Mouse (Mus musculus): ENCODE measurements around the gene Dusp1. TPM values are rescaled to one million over a fixed set of nuclear protein-coding genes. Genes with fewer than 3 reads are reported as not detected.
A peak's percentile ranks its signal among the peaks of the same experiment; 100 is the strongest.

Dusp1 gene
- total RNA-seq, 2 experiments from 2014 or later: 28.4 to 33.2 TPM

DNA sequence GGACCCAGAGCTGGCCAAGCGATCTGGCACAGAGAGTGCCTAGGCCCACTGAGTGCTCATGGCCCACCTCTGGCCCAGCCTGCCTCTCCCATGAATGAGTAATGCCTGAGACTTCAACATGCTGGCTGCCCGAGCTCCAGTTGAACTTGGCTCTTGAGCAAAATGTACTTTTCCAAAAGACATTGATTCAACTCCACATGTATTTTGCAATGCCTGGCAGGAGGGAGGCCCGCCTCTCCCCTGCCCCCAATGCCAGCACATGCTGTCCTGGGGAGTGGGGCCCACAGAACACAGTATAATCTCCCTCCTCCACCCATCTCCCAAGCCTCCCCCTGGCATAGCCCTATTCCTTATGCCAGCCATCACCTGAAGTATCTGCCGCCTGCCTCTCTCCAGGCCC is 30.6 kb upstream of the Dusp1 start:
- DNase-seq (ENCODE audit: low spot score in 2 of 2): no peak
- intact Hi-C loops (cut with DNase I): no loop called here

DNA sequence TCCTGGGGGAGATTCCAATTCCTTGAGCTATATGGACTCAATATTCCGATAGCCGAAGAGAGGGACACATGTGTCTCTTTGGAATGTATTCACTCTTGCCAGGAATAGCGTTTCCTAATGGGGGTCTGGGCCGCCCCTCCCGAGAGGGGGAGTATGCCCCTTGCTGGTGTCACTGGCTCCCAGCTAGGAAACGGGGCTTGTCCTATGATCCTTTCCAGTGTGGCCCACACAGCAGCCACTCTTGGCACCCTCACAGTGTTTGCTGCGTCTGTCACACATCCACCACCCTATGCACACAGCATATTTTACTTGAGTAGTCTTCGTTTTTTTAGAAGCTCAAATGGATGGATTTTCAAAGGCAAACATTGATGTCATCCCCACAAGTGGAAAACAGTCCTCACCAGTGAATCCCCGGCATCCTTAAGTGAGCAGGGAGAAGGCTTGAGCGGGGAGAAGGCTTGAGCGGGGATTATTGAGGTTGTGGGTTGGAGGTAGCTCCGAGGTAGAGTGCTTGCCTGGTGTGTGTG is 26.1 kb upstream of the Dusp1 start:
- intact Hi-C loops (cut with DNase I): no loop called here
- no peak for DNase-seq (ENCODE audit: low spot score in 2 of 2)

GRCm38 (mm10) chr17:26584558-26585136 is 22.7 kb upstream of the Dusp1 start:
- peak in 1 of 2 experiments; percentile 23 for DNase-seq (ENCODE audit: low spot score in 2 of 2)
- intact Hi-C loops (cut with DNase I): no loop called here

GRCm38 (mm10) chr17:26584063-26584462 is 22.1 kb upstream of the Dusp1 start:
- intact Hi-C loops (cut with DNase I): no loop called here
- no peak for DNase-seq (ENCODE audit: low spot score in 2 of 2)

- intact Hi-C loops (cut with DNase I): no loop called here
- DNase-seq (ENCODE audit: low spot score in 2 of 2): no peak
Observed at GRCm38 (mm10) chr17:26583606-26584005, 21.7 kb upstream of the Dusp1 start.

GRCm38 (mm10) chr17:26583056-26583455 is 21.1 kb upstream of the Dusp1 start:
- no peak for DNase-seq (ENCODE audit: low spot score in 2 of 2)
- intact Hi-C loops (cut with DNase I): no loop called here

DNA sequence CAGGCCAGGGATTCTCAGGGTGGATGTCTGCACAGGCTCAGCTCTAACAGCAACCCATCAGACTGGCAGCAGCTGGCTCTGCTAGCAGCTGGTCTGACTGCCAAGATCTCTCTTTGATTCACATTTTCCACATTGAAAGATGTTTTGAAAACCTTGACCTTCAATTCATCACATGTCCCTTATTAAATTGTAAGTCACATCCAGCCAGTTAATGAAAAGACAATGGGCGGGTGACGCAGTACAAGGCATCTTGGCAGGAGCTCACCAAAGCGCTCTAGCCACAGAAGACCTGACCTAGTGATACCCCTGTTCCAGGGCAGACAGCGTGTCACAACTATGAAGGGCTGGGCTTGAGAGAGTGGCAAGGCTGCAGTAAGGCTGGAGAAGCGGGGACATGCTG is 20.4 kb upstream of the Dusp1 start:
- intact Hi-C loops (cut with DNase I): no loop called here
- DNase-seq (ENCODE audit: low spot score in 2 of 2): peak in 1 of 2 experiments; percentile 36

DNA sequence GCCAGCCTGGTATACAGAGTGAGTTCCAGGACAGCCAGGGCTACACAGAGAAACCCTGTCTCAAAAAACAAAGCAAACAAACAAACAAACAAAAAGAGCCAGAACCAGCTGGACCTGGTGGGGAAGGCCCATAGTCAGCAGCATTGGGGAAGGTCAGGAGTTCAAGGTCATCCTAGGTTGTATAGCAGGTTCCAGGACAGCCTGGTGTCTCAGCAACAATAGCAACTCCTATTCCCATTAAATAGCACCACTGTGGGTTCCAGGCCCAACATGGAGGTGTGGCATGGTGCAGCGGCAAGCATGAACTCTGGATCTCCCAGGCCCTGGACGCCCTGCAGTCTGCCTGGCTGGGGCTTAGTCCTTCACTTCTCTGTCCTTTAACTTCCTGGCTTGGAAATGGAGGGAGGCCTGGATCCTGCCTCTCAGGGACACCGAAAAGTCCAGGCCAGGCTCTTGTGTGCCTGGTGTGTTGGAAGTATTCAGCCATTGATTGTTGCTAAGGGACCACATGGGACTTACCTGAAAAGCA is 19.0 kb upstream of the Dusp1 start:
- intact Hi-C loops (cut with DNase I): no loop called here
- no peak for DNase-seq (ENCODE audit: low spot score in 2 of 2)

- DNase-seq (ENCODE audit: low spot score in 2 of 2): no peak
- intact Hi-C loops (cut with DNase I): no loop called here
Observed at GRCm38 (mm10) chr17:26579396-26579795, 17.5 kb upstream of the Dusp1 start.

GRCm38 (mm10) chr17:26578771-26579170 is 16.8 kb upstream of the Dusp1 start:
- DNase-seq (ENCODE audit: low spot score in 2 of 2): no peak
- intact Hi-C loops (cut with DNase I): no loop called here

GRCm38 (mm10) chr17:26578162-26578561 is 16.2 kb upstream of the Dusp1 start:
- intact Hi-C loops (cut with DNase I): no loop called here
- DNase-seq (ENCODE audit: low spot score in 2 of 2): no peak

DNA sequence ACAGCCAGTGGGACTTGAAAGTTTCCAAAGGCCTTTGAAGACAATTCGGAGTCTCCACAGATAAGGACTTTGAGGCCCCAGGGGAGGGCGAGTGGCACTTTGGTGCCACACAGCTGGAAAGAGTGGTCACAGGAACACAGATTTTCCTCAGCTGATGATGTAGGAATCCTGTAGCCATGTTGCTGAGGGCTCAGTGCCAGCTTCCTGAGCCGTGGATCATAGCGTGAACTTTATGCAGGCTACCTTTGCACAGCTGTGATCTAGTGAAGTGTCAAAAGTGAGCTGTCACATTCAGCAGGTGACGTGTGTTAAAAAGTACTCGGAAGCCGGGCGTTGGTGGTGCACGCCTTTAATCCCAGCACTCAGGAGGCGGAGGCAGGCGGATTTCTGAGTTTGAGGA is 15.4 kb upstream of the Dusp1 start:
- no peak for DNase-seq (ENCODE audit: low spot score in 2 of 2)
- intact Hi-C loops (cut with DNase I): no loop called here

GRCm38 (mm10) chr17:26576833-26577232 is 14.9 kb upstream of the Dusp1 start:
- no peak for DNase-seq (ENCODE audit: low spot score in 2 of 2)
- intact Hi-C loops (cut with DNase I): no loop called here

DNA sequence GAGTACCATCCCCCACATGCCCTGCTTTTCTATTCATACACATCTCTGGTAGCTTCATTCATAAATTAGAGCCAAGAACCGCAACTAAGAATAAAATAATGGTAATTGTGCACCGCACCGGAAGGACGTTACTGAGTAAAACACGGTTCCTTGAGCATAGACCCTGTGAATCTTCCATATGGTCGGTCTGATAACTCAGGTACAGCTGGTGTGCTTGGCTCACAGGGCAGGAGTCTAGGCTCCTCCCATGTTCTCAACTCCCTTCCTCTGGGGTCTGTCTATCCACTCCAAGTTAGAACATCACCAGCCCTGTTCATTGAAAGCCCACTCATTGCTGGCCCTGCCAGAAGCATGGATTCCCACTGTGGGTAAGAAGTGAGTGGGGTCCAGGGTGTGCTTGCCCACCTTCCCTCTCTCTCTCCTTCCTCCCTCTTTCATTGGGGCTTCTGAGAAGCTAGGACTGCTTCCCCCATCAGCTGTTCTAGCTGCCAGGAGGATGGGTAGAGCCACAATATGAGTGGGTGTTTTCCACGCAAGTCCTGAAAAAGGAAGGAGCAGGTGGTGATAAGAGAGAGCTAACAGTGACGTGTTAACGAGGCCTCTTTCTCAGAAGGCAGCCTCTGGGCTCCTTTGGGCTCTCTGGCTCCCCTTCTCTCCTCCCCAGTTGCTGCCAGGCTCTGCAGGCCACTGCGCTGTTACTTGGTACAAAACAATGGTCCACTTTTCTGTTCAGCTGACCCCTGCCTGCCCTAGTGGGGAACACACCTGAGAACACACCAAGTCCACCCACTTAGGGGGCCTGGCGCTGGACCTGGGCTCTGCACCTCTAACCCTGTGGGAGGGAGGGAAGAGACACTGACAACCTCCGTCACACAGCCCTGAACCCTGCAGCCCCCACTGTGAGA is 14.1 kb upstream of the Dusp1 start:
- intact Hi-C loops (cut with DNase I): no loop called here

DNA sequence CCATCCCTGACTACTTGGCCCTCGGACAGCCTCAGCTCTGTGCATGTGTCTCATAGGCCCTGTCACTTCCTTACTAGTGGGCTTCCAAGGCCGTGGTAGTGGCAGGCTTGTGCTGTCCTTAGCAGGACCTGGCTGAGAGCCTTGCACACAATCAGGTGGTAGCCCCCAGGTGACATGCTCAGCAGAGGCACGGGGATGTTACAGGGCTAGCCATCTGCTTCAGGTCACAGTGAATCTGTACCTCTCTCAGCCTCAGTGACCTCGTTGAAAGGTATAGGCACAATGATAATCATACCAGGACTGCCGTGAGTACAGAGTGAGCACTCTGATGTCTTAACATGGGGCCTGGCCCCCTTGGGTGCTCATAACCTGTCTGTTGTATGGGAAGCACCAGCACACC is 12.8 kb upstream of the Dusp1 start:
- no peak for DNase-seq (ENCODE audit: low spot score in 2 of 2)
- intact Hi-C loops (cut with DNase I): no loop called here

More for the DNA sequence above, 14.1 kb upstream of the Dusp1 start:
- DNase-seq (ENCODE audit: low spot score in 2 of 2): peak; percentile 56 to 65

DNA sequence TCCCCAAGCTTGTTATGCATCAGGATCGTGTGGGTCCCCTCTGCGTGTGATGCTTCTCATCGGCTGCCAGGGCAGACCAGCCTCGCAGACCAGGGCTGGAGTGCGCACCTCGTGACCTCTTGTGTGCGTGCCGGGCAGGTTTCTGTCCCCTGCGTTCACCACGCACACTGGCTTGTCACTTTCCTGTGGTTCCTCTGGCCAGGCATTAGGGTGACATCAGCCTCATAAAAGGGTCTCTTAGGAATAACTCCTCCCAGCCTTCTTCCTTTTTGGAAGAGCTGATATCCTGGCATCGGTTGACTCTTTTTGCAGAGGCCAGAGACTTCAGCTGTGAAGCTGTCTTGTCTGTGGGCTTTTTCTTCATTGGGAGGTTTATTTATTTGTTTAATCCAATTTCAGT is 12.2 kb upstream of the Dusp1 start:
- DNase-seq (ENCODE audit: low spot score in 2 of 2): no peak
- intact Hi-C loops (cut with DNase I): no loop called here

GRCm38 (mm10) chr17:26572265-26572664 is 10.3 kb upstream of the Dusp1 start:
- intact Hi-C loops (cut with DNase I): no loop called here
- DNase-seq (ENCODE audit: low spot score in 2 of 2): no peak

DNA sequence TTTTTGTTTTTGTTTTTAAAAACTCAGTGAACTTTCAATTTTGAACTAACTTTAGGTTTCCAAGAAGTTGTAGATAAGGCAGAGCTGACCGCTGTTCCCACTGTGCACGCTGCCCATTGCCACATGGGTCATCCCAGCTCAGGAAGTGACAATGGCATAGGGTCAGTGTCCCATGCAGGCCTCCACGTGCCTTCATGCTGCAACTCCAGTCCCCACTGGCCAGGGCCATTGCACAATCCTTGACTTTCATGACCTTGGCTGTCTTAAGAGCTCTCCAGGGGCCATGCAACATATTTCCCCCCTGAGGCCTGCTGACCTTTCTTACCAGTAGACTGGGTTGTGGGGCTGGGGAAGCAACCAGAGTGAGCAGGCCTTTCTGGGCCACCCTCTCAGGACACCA is 9.4 kb upstream of the Dusp1 start:
- intact Hi-C loops (cut with DNase I): no loop called here
- no peak for DNase-seq (ENCODE audit: low spot score in 2 of 2)

- intact Hi-C loops (cut with DNase I): no loop called here
- no peak for DNase-seq (ENCODE audit: low spot score in 2 of 2)
Observed at GRCm38 (mm10) chr17:26570651-26571118, 8.8 kb upstream of the Dusp1 start.

- no peak for DNase-seq (ENCODE audit: low spot score in 2 of 2)
- intact Hi-C loops (cut with DNase I): no loop called here
Observed at GRCm38 (mm10) chr17:26569594-26570350, 7.8 kb upstream of the Dusp1 start.

Measured in left cerebral cortex, postnatal 14 days (tissue).